Mouse (Mus musculus): ENCODE results near the gene Gm10840. TPM values are rescaled to one million over a fixed set of nuclear protein-coding genes. Genes with fewer than 3 reads are reported as not detected.
"Not testable (repeated sequence)": the region's sequence is repeated elsewhere in the genome, so short reads cannot be mapped to it uniquely, and the experiment has no call there.

Gene Gm10840
- total RNA-seq, 2 experiments from 2014 or later = not detected

DNA sequence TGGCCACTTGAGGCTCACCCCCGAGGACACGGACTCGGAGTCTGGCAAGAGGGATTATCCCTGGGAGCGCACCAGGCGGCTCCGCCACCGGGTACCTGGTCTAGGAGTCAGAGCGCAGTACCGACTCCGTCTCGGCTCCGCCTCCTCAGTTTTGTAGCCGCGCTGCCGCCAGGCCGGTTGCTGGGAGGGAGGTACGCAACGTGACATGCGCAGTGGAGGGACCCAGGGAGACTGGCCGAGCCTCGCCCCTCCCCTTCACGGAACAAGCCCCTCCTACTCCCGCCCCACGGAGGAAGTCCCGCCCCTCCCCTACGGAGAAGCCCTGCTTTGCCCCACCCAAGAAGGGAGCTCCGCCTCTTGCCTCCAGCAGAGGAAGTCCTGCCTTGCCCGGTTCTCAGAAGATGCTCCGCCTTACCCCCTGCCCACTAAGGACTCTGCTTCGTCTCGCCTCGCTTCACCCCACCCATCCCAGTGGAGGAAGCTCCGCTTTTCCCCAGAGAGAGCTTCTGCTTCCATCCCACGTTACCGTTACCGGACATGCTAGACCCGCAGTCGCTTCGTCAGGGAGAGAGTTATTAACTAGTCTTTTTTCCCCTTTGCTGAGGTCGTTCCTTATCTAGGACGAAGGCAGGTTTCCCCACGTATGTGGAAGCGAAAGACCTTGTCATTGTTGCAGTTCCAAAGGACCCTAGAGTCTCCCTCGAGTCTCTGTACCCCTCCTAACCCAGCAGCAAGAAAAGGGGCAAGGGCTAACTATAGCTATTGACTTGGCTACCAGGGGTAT, 32.9 kb downstream of the Gm10840 start:
- peak; percentile 1; the same call in 1 of the 2 replicates for TF ChIP-seq CTCF (conservative IDR thresholded peaks at IDR 0.05)
- DNase-seq (ENCODE audit: low spot score in 2 of 2) = peak; percentile 96 to 97
- Histone ChIP-seq H3K4me3 (peak overlapping the region; percentile 68), H3K27ac (peak overlapping the region; percentile 96)

DNA sequence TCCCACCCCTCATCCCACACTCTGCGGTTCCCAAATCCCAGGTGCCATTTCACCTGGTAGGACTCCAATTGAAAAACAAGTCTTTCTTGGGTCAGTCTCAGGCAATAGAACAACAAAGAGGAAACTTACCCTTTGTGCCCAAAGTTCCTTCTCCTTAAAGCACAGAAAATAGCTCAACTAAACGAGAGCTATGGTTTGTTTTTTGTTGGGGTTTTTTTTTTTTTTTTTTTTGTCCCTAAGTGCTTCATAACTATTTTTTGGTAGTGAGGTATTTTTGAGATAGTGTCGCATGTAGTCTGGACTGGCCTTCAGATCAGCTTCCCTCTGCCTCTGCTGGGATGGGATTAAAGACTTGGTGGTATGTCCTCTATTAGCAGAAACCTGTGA, 33.5 kb downstream of the Gm10840 start:
- no peak for TF ChIP-seq CTCF (conservative IDR thresholded peaks at IDR 0.05)
- peak overlapping the region; percentile 95 for H3K27ac ChIP-seq
- DNase-seq (ENCODE audit: low spot score in 2 of 2) = no peak
- H3K4me3 ChIP-seq = peak overlapping the region; percentile 68

DNA sequence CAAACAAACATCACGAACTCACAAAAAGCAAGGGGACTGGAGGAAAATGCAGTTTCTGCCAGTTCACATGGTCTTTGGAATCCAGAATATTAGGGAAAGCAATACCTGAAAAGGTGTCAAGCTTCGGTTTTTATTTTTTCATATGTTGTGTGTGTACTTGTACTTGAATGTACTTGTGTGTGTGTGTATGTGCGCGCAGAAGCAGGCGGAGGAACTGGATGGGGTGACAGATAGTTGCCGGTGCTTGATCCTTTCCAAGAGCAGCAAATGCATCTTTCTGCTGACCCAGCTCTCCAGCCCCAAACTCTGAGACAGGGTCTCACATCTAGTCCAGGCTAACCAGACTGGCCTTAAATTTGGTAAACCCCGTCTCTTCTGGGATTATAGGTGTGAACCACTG, 34.2 kb downstream of the Gm10840 start:
- Histone ChIP-seq H3K4me3 (no peak overlapping the region), H3K27ac (no peak overlapping the region)
- DNase-seq (ENCODE audit: low spot score in 2 of 2) = no peak
- no peak for TF ChIP-seq CTCF (conservative IDR thresholded peaks at IDR 0.05)

DNA sequence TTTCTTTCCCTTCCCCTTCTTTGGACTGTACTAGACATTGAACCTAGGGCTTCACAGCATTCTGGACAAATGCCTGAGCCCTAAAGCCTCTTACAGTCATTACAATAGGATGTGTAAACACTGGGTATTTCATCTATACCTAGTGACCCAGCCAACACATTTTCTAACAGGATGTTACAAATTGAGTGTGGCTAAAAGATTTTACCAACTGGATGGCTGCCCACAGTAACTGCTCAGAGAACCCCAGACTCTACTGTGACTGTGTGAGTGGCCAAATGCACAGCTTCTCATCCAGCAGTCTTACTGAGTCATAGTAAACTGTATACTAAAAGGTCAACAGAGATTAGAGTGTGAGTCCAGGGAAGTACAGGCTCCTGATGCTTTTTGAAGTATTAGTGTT, 34.7 kb downstream of the Gm10840 start:
- TF ChIP-seq CTCF (conservative IDR thresholded peaks at IDR 0.05) = no peak
- no peak overlapping the region for H3K4me3 ChIP-seq
- H3K27ac ChIP-seq = no peak overlapping the region
- no peak for DNase-seq (ENCODE audit: low spot score in 2 of 2)

DNA sequence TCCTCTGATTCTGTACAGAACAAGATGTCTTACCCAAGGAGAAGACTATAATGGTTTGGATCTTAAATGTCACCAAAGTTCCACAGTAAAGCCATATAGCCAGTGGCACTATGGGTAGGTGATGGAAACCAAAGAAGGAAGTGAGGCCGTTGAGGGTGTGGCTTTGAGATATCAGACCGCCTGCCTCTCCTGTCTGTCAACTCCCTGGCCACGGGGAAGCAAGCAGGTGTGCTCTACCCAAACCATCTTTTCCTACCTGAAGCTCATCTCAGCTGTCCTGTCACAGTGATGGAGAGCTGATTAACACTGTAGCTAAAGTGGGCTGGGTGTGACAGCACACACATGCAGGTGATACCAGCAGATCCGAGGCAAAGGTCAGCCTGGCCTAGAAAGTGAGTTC, 37.6 kb downstream of the Gm10840 start:
- TF ChIP-seq CTCF (conservative IDR thresholded peaks at IDR 0.05) = no peak
- Histone ChIP-seq H3K27ac (no peak overlapping the region), H3K4me3 (no peak overlapping the region)
- no peak for DNase-seq (ENCODE audit: low spot score in 2 of 2)

DNA sequence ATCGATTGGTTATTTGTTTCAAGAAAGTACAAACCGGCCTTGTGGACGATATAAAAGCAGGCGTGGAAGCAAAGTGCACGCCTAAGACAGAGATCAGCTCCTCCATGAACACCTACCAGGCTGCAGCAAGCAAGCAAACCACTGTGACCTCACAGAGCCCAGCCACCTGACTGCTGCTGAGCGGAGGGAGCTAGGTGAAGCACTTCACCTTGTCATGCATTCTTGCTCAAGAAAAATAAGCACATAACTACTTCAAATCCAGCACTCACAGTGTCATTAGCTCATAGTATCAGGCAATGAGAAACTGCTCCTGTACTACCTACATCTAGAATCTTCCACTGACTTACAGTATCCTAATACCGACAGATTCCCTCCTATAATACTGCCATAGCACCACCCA, 39.3 kb downstream of the Gm10840 start:
- not testable (repeated sequence) for DNase-seq (ENCODE audit: low spot score in 2 of 2); H3K4me3 ChIP-seq; H3K27ac ChIP-seq

DNA sequence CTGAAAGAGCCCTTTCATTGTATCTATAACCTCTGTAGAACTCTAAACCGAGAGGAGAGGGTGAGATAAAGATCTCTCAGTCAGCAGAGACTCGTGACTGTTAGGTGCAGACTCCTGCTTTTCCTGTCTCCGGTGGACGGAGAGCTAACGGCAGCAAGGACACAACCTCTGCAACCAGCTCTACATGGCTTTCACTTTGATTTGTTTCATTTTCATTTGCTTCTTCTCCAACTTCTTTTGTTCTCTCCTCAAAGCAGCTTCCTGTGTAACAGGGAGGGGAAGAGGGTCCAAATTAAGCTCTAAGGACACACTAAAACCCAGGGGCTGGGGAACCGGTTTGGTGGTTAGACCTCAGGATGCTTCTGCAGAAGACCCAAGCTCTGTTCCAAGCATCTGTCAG, 40.1 kb downstream of the Gm10840 start:
- Histone ChIP-seq H3K27ac (no peak overlapping the region), H3K4me3 (no peak overlapping the region)
- no peak for TF ChIP-seq CTCF (conservative IDR thresholded peaks at IDR 0.05)
- no peak for DNase-seq (ENCODE audit: low spot score in 2 of 2)

DNA sequence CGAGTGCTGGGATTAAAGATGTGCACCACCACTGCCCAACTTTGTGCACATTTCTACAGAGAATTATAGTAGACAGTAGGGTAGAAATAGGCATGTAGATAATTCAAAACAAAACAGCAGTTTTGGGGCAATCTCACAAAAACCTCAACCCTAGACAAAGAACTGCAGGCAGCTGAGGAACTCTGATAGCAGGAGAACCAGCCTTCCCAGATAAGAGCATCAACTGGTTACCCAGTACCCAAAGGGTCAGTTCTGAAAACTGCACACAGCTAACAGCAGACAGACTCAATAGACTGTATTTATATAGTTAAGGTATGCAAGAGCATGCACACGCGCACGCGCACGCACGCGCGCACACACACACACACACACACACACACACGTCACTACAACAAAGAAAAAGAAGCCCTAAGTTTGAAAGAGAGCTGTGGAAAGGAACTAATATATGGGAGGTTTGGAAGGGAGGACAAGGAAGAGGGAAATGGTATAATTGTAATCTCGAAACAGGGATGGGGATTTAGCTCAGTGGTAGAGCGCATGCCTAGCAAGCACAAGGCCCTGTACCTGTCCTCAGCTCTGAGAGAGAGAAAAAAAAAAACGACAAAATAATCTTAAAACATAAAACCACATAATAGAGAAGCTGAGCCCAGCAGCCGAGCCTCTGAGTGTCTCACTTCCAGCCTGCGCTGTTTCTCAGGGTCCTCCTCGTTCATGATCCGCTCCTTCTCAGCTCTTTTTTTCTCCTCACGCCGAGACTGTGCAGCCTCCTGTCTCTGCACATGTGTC, 40.9 kb downstream of the Gm10840 start:
- TF ChIP-seq CTCF (conservative IDR thresholded peaks at IDR 0.05) = no peak
- Histone ChIP-seq H3K4me3 (no peak overlapping the region), H3K27ac (no peak overlapping the region)
- no peak for DNase-seq (ENCODE audit: low spot score in 2 of 2)

DNA sequence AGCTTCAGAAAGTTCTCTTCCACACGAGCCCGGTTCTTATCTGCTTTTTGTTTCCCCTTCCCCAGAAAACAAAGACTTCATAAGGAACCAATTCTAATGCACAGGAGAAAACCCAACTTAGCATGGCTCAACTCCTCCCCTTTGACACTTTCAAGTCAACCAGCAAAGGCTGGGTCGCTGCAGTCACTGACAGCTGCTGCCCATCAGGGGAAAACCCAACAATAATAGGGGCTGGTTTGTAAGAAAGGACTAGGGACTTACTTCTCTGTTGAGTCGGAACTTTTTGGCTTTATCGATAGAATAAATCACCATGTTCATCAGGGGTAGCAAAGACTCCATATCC, 41.4 kb downstream of the Gm10840 start, which contains the start of gene Strada:
Strada (minus strand) TSS at position 46 of the 343 bp plus-strand sequence.
- no peak for DNase-seq (ENCODE audit: low spot score in 2 of 2)
- no peak for TF ChIP-seq CTCF (conservative IDR thresholded peaks at IDR 0.05)
- Histone ChIP-seq H3K4me3 (no peak within 1 kb of the TSS), H3K27ac (no peak within 1 kb of the TSS)

Other genes starting within 250 kb of the Gm10840 start
- 10 to 100 TPM; 47.3 to 49.6 TPM for gene Cyb561, start 207.5 kb upstream of the Gm10840 start, total RNA-seq (2021)
- gene Ace, start 192.9 kb upstream of the Gm10840 start, total RNA-seq (2021) = 1 to 10 TPM; 6.4 to 6.8 TPM
- not detected for gene Ace3, start 166.2 kb upstream of the Gm10840 start, total RNA-seq (2021)
- gene Kcnh6, start 152.7 kb upstream of the Gm10840 start, total RNA-seq (2021) = 1 to 10 TPM; 1.1 to 1.4 TPM
- gene Dcaf7, start 124.0 kb upstream of the Gm10840 start, total RNA-seq (2021) = 100 to 1,000 TPM; 138 to 143 TPM
- 10 to 100 TPM; 20.4 to 21.3 TPM for gene Taco1, start 94.8 kb upstream of the Gm10840 start, total RNA-seq (2021)
- 10 to 100 TPM; 31.5 to 33.0 TPM for gene Map3k3, start 76.2 kb upstream of the Gm10840 start, total RNA-seq (2021)
- 100 to 1,000 TPM; 153 TPM for gene Limd2, start within 50 bp of the Gm10840 start, total RNA-seq (2021)
- 10 to 100 TPM; 32.0 to 34.3 TPM for gene Strada, start 41.3 kb downstream of the Gm10840 start, total RNA-seq (2021)
- gene Ccdc47, start 55.5 kb downstream of the Gm10840 start, total RNA-seq (2021) = 10 to 100 TPM; 89.8 to 98.2 TPM
- 10 to 100 TPM; 69.8 to 71.1 TPM for gene Ddx42, start 56.1 kb downstream of the Gm10840 start, total RNA-seq (2021)
- 10 to 100 TPM; 33.5 to 36.1 TPM for gene Ftsj3, start 95.2 kb downstream of the Gm10840 start, total RNA-seq (2021)
- gene Psmc5, start 95.3 kb downstream of the Gm10840 start, total RNA-seq (2021) = 100 to 1,000 TPM; 160 to 176 TPM
- 10 to 100 TPM; 32.8 to 34.4 TPM for gene Smarcd2, start 112.1 kb downstream of the Gm10840 start, total RNA-seq (2021)
- gene Tcam1, start 115.8 kb downstream of the Gm10840 start, total RNA-seq (2021) = under 1 TPM; 0.15 to 0.34 TPM
- gene Gh, start 141.0 kb downstream of the Gm10840 start, total RNA-seq (2021) = not detected
- gene Cd79b, start 153.9 kb downstream of the Gm10840 start, total RNA-seq (2021) = not detected
- not detected for gene Scn4a, start 192.4 kb downstream of the Gm10840 start, total RNA-seq (2021)
- not detected for gene Prr29, start 204.6 kb downstream of the Gm10840 start, total RNA-seq (2021)
- gene Icam2, start 227.2 kb downstream of the Gm10840 start, total RNA-seq (2021) = 1 to 10 TPM; 2.1 to 2.2 TPM

Measured in layer of hippocampus, adult 2 months (tissue).